Mouse (Mus musculus): Measurements from ENCODE around the gene Trim47. TPM values are rescaled to one million over a fixed set of nuclear protein-coding genes. Genes with fewer than 3 reads are reported as not detected.
A peak's percentile ranks its signal among the peaks of the same experiment; 100 is the strongest.

The Trim47 gene
- polyA plus RNA-seq, 1 experiment = 101 TPM

DNA sequence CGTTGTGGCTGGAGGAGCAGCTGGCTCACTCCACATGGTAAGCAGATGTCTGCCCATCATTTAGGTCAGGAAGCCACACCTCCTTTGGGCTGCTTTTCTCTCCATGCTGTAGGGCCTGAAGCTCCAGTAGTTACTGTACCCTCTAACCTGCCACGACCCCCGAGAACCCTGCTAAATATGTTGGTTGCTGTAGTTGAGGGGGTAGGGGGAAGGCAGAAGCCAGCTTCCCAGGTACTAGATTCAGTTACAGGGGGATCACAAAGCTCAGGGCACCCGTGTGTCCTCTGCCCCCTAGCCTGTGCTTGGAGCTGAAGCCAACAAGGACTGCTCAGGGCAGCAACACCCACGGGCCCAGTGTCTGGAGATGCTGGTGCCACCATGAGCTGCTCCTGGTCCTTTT lies 6.5 kb upstream of the Trim47 start:
- H3K4me3 ChIP-seq = no peak overlapping the region
- H3K79me2 ChIP-seq (ENCODE audit: control insufficient read depth, insufficient read depth) = peaks cover 25% of the 10 kb centered on the region
- TF ChIP-seq POLR2A (IDR thresholded peaks at IDR 0.05; ENCODE audit: insufficient read length, low read depth) (no peak), USF1 (IDR thresholded peaks at IDR 0.05; ENCODE audit: low read depth) (no peak), MYOG (IDR thresholded peaks at IDR 0.05; ENCODE audit: control insufficient read depth in 1 of 3, insufficient read depth in 1 of 3, insufficient read length in 2 of 3, low read depth in 2 of 3) (peak in 1 of 3 experiments; percentile 9), REST (IDR thresholded peaks at IDR 0.05; ENCODE audit: insufficient read depth, insufficient read length) (no peak), MAX (IDR thresholded peaks at IDR 0.05; ENCODE audit: low read depth) (no peak), SRF (IDR thresholded peaks at IDR 0.05; ENCODE audit: control insufficient read depth, insufficient read length, low read depth) (no peak), POLR2AphosphoS2 (IDR thresholded peaks at IDR 0.05; ENCODE audit: insufficient read length, low read depth) (no peak), MYOD1 (IDR thresholded peaks at IDR 0.05; ENCODE audit: control insufficient read depth in 1 of 3, insufficient read length in 2 of 3, low read depth in 2 of 3) (peak in 2 of 3 experiments; percentile 39 to 44), CEBPB (IDR thresholded peaks at IDR 0.05; ENCODE audit: insufficient read depth, poor library complexity, severe bottlenecking) (no peak), TCF12 (IDR thresholded peaks at IDR 0.05; ENCODE audit: insufficient read depth, poor library complexity, severe bottlenecking) (no peak), TCF3 (IDR thresholded peaks at IDR 0.05; ENCODE audit: insufficient read length, low read depth) (no peak)
- H3K36me3 ChIP-seq (ENCODE audit: control insufficient read depth, insufficient read depth) = peaks cover 3% of the 10 kb centered on the region
- no peak overlapping the region for H3K4me2 ChIP-seq (ENCODE audit: low read depth)
- no peak overlapping the region for H3ac ChIP-seq (ENCODE audit: control insufficient read depth, insufficient read length)
- H3K27me3 ChIP-seq (ENCODE audit: control insufficient read depth, insufficient read depth, insufficient read length) = no peaks in the 10 kb centered on the region

- no peak for TF ChIP-seq MYOG (IDR thresholded peaks at IDR 0.05; ENCODE audit: control insufficient read depth in 1 of 3, insufficient read depth in 1 of 3, insufficient read length in 2 of 3, low read depth in 2 of 3)
- no peak for TF ChIP-seq REST (IDR thresholded peaks at IDR 0.05; ENCODE audit: insufficient read depth, insufficient read length)
- no peak for TF ChIP-seq TCF12 (IDR thresholded peaks at IDR 0.05; ENCODE audit: insufficient read depth, poor library complexity, severe bottlenecking)
- TF ChIP-seq MAX (IDR thresholded peaks at IDR 0.05; ENCODE audit: low read depth) = no peak
- no peak for TF ChIP-seq CEBPB (IDR thresholded peaks at IDR 0.05; ENCODE audit: insufficient read depth, poor library complexity, severe bottlenecking)
- no peak for TF ChIP-seq E2F4 (IDR thresholded peaks at IDR 0.05; ENCODE audit: insufficient read depth)
- TF ChIP-seq POLR2AphosphoS2 (IDR thresholded peaks at IDR 0.05; ENCODE audit: insufficient read length, low read depth) = no peak
- no peak for TF ChIP-seq USF1 (IDR thresholded peaks at IDR 0.05; ENCODE audit: low read depth)
- Histone ChIP-seq H3K27me3 (ENCODE audit: control insufficient read depth, insufficient read depth, insufficient read length) (no peaks in the 10 kb centered on the region), H3K4me3 (no peak overlapping the region), H3ac (ENCODE audit: control insufficient read depth, insufficient read length) (no peak overlapping the region), H3K36me3 (ENCODE audit: control insufficient read depth, insufficient read depth) (peaks cover 3% of the 10 kb centered on the region), H3K79me2 (ENCODE audit: control insufficient read depth, insufficient read depth) (peaks cover 19% of the 10 kb centered on the region), H3K4me2 (ENCODE audit: low read depth) (no peak overlapping the region)
Measured at GRCm38 (mm10) chr11:116132366-116133333, 5.6 kb upstream of the Trim47 start.

GRCm38 (mm10) chr11:116131349-116132170 lies 4.5 kb upstream of the Trim47 start:
- Histone ChIP-seq H3K27me3 (ENCODE audit: control insufficient read depth, insufficient read depth, insufficient read length) (no peaks in the 10 kb centered on the region), H3ac (ENCODE audit: control insufficient read depth, insufficient read length) (peak overlapping the region; percentile 27), H3K4me3 (peak overlapping the region; percentile 57), H3K36me3 (ENCODE audit: control insufficient read depth, insufficient read depth) (peaks cover 3% of the 10 kb centered on the region), H3K4me2 (ENCODE audit: low read depth) (peak overlapping the region; percentile 93), H3K79me2 (ENCODE audit: control insufficient read depth, insufficient read depth) (peaks cover 8% of the 10 kb centered on the region)
- TF ChIP-seq USF1 (IDR thresholded peaks at IDR 0.05; ENCODE audit: low read depth) (no peak), SRF (IDR thresholded peaks at IDR 0.05; ENCODE audit: control insufficient read depth, insufficient read length, low read depth) (no peak), MYOG (IDR thresholded peaks at IDR 0.05; ENCODE audit: control insufficient read depth in 1 of 3, insufficient read depth in 1 of 3, insufficient read length in 2 of 3, low read depth in 2 of 3) (no peak), TCF12 (IDR thresholded peaks at IDR 0.05; ENCODE audit: insufficient read depth, poor library complexity, severe bottlenecking) (no peak), POLR2AphosphoS2 (IDR thresholded peaks at IDR 0.05; ENCODE audit: insufficient read length, low read depth) (no peak), E2F4 (IDR thresholded peaks at IDR 0.05; ENCODE audit: insufficient read depth) (no peak)

GRCm38 (mm10) chr11:116130488-116131205 lies 3.6 kb upstream of the Trim47 start, which contains the start of gene Trim65:
Gene Trim65 (minus strand): TSS chr11:116131128.
- Histone ChIP-seq H3K4me3 (peak within 1 kb of the TSS; percentile 57), H3K79me2 (ENCODE audit: control insufficient read depth, insufficient read depth) (peaks cover under 1% of the 10 kb centered on the region), H3K27me3 (ENCODE audit: control insufficient read depth, insufficient read depth, insufficient read length) (no peaks in the 10 kb centered on the region), H3K4me2 (ENCODE audit: low read depth) (peak within 1 kb of the TSS; percentile 93), H3K36me3 (ENCODE audit: control insufficient read depth, insufficient read depth) (peaks cover 3% of the 10 kb centered on the region), H3ac (ENCODE audit: control insufficient read depth, insufficient read length) (peak within 1 kb of the TSS; percentile 27)
- TF ChIP-seq E2F4 (IDR thresholded peaks at IDR 0.05; ENCODE audit: insufficient read depth) = no peak
- TF ChIP-seq SRF (IDR thresholded peaks at IDR 0.05; ENCODE audit: control insufficient read depth, insufficient read length, low read depth) = peak; percentile 41
- peak; percentile 77 for TF ChIP-seq MAX (IDR thresholded peaks at IDR 0.05; ENCODE audit: low read depth)
- peak; percentile 83 for TF ChIP-seq POLR2AphosphoS2 (IDR thresholded peaks at IDR 0.05; ENCODE audit: insufficient read length, low read depth)
- no peak for TF ChIP-seq REST (IDR thresholded peaks at IDR 0.05; ENCODE audit: insufficient read depth, insufficient read length)
- TF ChIP-seq MYOG (IDR thresholded peaks at IDR 0.05; ENCODE audit: control insufficient read depth in 1 of 3, insufficient read depth in 1 of 3, insufficient read length in 2 of 3, low read depth in 2 of 3) = peak in 2 of 3 experiments; percentile 62
- TF ChIP-seq TCF12 (IDR thresholded peaks at IDR 0.05; ENCODE audit: insufficient read depth, poor library complexity, severe bottlenecking) = no peak
- no peak for TF ChIP-seq CEBPB (IDR thresholded peaks at IDR 0.05; ENCODE audit: insufficient read depth, poor library complexity, severe bottlenecking)
- TF ChIP-seq MYOD1 (IDR thresholded peaks at IDR 0.05; ENCODE audit: control insufficient read depth in 1 of 3, insufficient read length in 2 of 3, low read depth in 2 of 3) = peak in 1 of 3 experiments; percentile 76
- no peak for TF ChIP-seq USF1 (IDR thresholded peaks at IDR 0.05; ENCODE audit: low read depth)
- TF ChIP-seq TCF3 (IDR thresholded peaks at IDR 0.05; ENCODE audit: insufficient read length, low read depth) = no peak
- TF ChIP-seq POLR2A (IDR thresholded peaks at IDR 0.05; ENCODE audit: insufficient read length, low read depth) = peak; percentile 75
